Mouse (Mus musculus): Measurements from ENCODE around the gene Depdc1b. TPM values are rescaled to one million over a fixed set of nuclear protein-coding genes. Genes with fewer than 3 reads are reported as not detected.

Depdc1b gene
- polyA plus RNA-seq, 1 experiment: 0.82 TPM

DNA sequence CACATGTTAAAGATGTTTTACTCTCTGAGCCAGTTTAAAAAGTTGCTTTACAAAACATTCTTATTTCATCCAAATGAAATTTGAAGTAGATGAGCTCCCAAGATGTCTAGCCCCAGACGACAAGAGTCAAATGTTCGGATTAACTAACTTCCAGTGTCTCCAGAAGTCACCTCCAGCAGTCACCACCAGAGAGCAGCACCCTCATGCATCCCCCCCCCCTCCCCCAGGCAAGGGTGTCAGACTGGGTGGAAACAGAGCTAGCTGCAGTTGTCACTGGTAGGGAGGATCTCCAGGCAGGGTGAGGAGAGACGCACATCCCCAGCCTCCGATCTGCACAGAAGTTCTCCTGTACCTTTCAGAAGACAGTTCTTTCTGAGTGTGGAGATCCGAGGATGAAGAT lies 37.6 kb downstream of the Depdc1b start:
- H3K4me3 ChIP-seq (ENCODE audit: low read depth, low read length): no peak overlapping the region
- no peaks in the 10 kb centered on the region for H3K27me3 ChIP-seq (ENCODE audit: control insufficient read depth, insufficient read depth, low read length)
- TF ChIP-seq POLR2A (IDR thresholded peaks at IDR 0.05; ENCODE audit: low read depth, low read length) (no peak), CTCF (IDR thresholded peaks at IDR 0.05; ENCODE audit: extremely low read depth, insufficient read length, insufficient replicate concordance, low read depth, low read length) (no peak)
- no peak overlapping the region for H3K27ac ChIP-seq (ENCODE audit: insufficient read depth, low read depth, low read length)
- no peaks in the 10 kb centered on the region for H3K36me3 ChIP-seq (ENCODE audit: control insufficient read depth, insufficient read depth, low read length)
- H3K4me1 ChIP-seq (ENCODE audit: control insufficient read depth, insufficient read depth, insufficient read length, low read length): no peaks in the 10 kb centered on the region
- 91% methylated on average over 5 of the region's 5 CpGs for WGBS

DNA sequence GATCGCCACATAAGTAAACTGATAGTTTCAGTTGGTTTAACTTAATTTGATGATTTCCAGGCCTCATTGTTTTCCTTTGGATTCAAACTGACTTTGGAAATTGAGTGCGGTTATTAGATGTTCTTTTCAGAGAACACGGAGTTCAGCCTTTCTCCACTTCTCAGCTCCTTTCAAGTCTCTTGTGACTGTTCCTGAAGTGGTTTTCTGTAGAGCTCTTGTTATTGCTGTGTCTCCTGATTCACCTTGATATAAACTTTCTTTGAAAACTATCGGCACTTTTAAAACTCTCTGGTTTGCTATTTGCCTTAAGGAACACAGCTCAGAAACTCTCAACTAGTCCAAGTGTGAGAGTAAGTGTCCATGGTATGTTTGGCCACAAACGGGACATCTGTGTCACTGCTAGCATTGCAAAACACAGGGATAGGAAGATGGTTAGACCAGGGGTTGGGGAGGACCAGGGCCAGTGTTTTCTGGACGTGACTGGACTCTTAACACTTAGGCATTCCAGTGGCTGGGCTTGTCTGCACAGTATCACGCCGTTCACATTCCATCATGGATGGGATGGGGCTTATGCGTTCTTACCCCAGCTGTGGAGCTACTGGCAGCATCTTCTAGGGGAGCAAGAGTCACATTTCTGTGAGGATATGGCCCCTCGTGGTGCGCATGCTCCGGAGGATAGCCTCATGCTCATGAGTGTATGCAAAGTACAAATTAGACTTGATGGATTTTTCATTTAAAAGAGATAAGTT lies 38.8 kb downstream of the Depdc1b start:
- no peaks in the 10 kb centered on the region for H3K36me3 ChIP-seq (ENCODE audit: control insufficient read depth, insufficient read depth, low read length)
- H3K4me1 ChIP-seq (ENCODE audit: control insufficient read depth, insufficient read depth, insufficient read length, low read length): no peaks in the 10 kb centered on the region
- no peak overlapping the region for H3K4me3 ChIP-seq (ENCODE audit: low read depth, low read length)
- 85% methylated on average over 12 of the region's 12 CpGs for WGBS
- TF ChIP-seq POLR2A (IDR thresholded peaks at IDR 0.05; ENCODE audit: low read depth, low read length): no peak
- no peak for TF ChIP-seq CTCF (IDR thresholded peaks at IDR 0.05; ENCODE audit: extremely low read depth, insufficient read length, insufficient replicate concordance, low read depth, low read length)
- no peak overlapping the region for H3K27ac ChIP-seq (ENCODE audit: insufficient read depth, low read depth, low read length)
- H3K27me3 ChIP-seq (ENCODE audit: control insufficient read depth, insufficient read depth, low read length): no peaks in the 10 kb centered on the region

DNA sequence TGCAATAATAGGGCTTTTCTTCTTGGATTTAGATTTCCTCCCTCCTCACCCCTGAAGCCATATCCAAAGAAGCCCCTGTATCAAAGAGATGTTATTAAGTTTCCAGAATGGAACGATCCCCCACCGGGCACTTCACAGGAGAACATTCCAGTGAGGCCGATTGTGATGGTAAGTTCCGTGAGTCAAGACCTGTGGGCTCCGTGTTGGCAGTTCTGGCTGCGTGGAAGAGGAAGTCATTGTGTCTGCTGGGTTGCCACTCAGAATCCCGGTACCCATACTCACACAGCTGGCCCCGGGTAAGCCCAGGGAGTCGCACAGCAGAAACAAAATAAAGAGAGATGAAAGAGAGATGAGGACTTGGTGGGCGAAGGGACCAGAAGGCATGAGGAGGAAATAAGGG lies 41.2 kb downstream of the Depdc1b start:
- TF ChIP-seq POLR2A (IDR thresholded peaks at IDR 0.05; ENCODE audit: low read depth, low read length) (no peak), CTCF (IDR thresholded peaks at IDR 0.05; ENCODE audit: extremely low read depth, insufficient read length, insufficient replicate concordance, low read depth, low read length) (no peak)
- Histone ChIP-seq H3K4me3 (ENCODE audit: low read depth, low read length) (no peak overlapping the region), H3K27ac (ENCODE audit: insufficient read depth, low read depth, low read length) (no peak overlapping the region), H3K27me3 (ENCODE audit: control insufficient read depth, insufficient read depth, low read length) (no peaks in the 10 kb centered on the region), H3K36me3 (ENCODE audit: control insufficient read depth, insufficient read depth, low read length) (no peaks in the 10 kb centered on the region), H3K4me1 (ENCODE audit: control insufficient read depth, insufficient read depth, insufficient read length, low read length) (no peaks in the 10 kb centered on the region)
- WGBS: 91% methylated on average over 10 of the region's 10 CpGs

DNA sequence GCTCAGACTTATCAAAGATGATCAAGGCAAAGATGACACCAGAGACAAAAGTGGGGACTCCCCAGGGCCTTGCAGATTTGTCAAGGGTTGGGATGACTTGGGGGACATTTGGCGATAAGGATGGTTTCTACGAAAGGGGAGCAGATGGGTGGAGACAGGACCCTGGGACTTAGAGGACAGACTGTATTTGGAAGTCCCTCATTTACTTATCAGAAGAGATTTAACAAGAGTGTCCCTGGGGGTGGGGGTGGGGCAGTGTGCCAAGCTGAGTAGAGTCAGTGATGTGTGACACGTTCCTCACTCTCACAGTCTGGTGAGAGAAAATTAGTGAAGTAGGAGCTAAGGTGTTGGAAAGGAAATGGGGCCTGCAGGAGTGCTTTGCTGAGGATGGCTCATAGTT lies 42.1 kb downstream of the Depdc1b start:
- TF ChIP-seq CTCF (IDR thresholded peaks at IDR 0.05; ENCODE audit: extremely low read depth, insufficient read length, insufficient replicate concordance, low read depth, low read length) (no peak), POLR2A (IDR thresholded peaks at IDR 0.05; ENCODE audit: low read depth, low read length) (no peak)
- Histone ChIP-seq H3K27me3 (ENCODE audit: control insufficient read depth, insufficient read depth, low read length) (no peaks in the 10 kb centered on the region), H3K4me1 (ENCODE audit: control insufficient read depth, insufficient read depth, insufficient read length, low read length) (no peaks in the 10 kb centered on the region), H3K27ac (ENCODE audit: insufficient read depth, low read depth, low read length) (no peak overlapping the region), H3K36me3 (ENCODE audit: control insufficient read depth, insufficient read depth, low read length) (0 out of 2 replicates have a peak, but pooled peaks cover 1% of the 10 kb centered on the region), H3K4me3 (ENCODE audit: low read depth, low read length) (no peak overlapping the region)
- 90% methylated on average over 3 of the region's 3 CpGs for WGBS

DNA sequence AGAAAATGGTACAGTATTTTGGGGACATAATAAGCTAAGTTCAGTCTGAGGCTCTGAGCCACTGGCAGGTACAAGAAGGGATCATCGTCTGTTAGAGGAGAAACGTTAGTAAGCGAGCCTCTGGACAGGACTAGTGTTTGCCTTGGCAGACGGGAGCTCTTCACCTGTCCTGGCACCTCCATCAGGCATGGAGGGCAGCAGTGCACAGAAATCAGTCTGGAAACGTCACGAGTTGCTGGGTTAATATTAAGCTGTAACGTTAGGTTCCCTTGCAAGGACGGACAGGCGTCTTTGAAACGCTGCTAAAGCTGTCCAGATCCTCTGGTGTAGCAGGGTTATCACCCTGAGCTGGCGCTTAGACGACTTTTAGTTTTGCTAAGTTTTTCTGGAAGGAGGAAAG lies 51.4 kb downstream of the Depdc1b start:
- WGBS: 90% methylated on average over 12 of the region's 12 CpGs

DNA sequence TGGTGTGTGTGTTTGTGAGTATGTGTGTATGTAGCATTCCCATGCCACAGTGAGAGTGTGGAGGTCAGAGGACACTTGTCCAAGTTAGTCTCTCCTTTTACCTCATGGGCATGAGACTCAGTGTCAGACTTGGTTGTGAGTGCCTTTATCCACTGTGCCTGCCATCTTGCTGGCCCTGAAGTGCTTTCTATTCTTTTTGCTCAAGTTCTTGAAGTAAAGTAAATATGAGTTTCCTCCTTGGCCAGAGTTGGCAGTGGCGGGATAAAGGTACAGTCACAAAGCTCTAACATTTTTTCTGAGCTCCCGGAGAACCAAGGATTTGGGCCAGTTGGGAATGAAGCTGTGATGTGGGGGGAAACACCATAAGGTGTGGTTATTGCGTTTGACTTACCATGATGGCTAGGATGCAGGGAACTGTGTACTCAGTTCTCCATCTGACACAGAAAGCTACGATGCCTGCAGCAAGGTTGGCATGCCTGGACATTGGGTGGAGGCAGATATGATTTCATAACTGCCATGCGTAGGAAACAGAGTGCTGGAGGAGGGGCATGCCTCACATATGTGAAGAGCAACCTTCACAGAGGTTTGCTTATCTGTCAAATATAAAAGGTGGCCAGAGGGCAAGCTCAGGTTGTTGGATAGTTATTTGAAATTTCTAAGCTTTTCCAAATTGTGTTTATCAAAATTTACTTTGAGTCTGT lies 54.3 kb downstream of the Depdc1b start:
- H3K36me3 ChIP-seq (ENCODE audit: control insufficient read depth, insufficient read depth, low read length): no peaks in the 10 kb centered on the region; the same call in none of the 2 replicates
- no peak overlapping the region for H3K27ac ChIP-seq (ENCODE audit: insufficient read depth, low read depth, low read length)
- no peak overlapping the region for H3K4me3 ChIP-seq (ENCODE audit: low read depth, low read length)
- no peaks in the 10 kb centered on the region for H3K4me1 ChIP-seq (ENCODE audit: control insufficient read depth, insufficient read depth, insufficient read length, low read length)
- H3K27me3 ChIP-seq (ENCODE audit: control insufficient read depth, insufficient read depth, low read length): no peaks in the 10 kb centered on the region
- TF ChIP-seq CTCF (IDR thresholded peaks at IDR 0.05; ENCODE audit: extremely low read depth, insufficient read length, insufficient replicate concordance, low read depth, low read length) (no peak), POLR2A (IDR thresholded peaks at IDR 0.05; ENCODE audit: low read depth, low read length) (no peak)
- 88% methylated on average over 5 of the region's 5 CpGs for WGBS

More for the DNA sequence above, 51.4 kb downstream of the Depdc1b start:
- H3K4me1 ChIP-seq (ENCODE audit: control insufficient read depth, insufficient read depth, insufficient read length, low read length): no peaks in the 10 kb centered on the region
- H3K27ac ChIP-seq (ENCODE audit: insufficient read depth, low read depth, low read length): no peak overlapping the region
- H3K36me3 ChIP-seq (ENCODE audit: control insufficient read depth, insufficient read depth, low read length): peaks cover 3% of the 10 kb centered on the region; the same call in 1 of the 2 replicates
- H3K4me3 ChIP-seq (ENCODE audit: low read depth, low read length): no peak overlapping the region
- TF ChIP-seq POLR2A (IDR thresholded peaks at IDR 0.05; ENCODE audit: low read depth, low read length): no peak
- TF ChIP-seq CTCF (IDR thresholded peaks at IDR 0.05; ENCODE audit: extremely low read depth, insufficient read length, insufficient replicate concordance, low read depth, low read length): no peak
- no peaks in the 10 kb centered on the region for H3K27me3 ChIP-seq (ENCODE audit: control insufficient read depth, insufficient read depth, low read length)

DNA sequence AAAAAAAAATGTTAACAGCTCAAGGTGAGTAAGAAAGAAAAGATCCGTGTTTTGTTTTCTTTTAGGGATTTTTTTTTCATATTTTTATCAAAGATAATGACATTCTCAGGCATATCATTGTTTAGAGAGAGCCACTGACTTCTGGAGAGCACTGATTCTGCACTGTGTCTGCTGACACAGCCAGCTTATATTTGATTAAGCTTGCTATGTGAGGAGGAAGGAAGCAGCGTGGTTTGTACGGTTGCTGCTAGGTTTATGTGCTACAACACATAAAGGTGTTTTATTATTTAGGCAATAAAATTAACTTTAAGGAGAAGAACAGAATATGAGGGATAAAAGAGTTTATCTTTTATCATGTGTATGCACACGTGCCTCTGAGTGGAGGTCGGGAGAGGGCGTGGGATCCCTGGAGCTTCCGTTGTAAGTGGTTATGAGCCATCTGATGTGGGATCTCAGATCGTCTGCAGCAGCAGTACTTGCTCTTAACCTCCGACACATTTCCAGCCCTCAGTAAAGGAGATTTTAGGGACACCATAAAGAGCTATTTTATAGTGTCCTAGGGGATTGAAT lies 55.3 kb downstream of the Depdc1b start:
- Histone ChIP-seq H3K27me3 (ENCODE audit: control insufficient read depth, insufficient read depth, low read length) (no peaks in the 10 kb centered on the region), H3K4me1 (ENCODE audit: control insufficient read depth, insufficient read depth, insufficient read length, low read length) (no peaks in the 10 kb centered on the region), H3K36me3 (ENCODE audit: control insufficient read depth, insufficient read depth, low read length) (no peaks in the 10 kb centered on the region; the same call in none of the 2 replicates), H3K27ac (ENCODE audit: insufficient read depth, low read depth, low read length) (no peak overlapping the region), H3K4me3 (ENCODE audit: low read depth, low read length) (no peak overlapping the region)
- TF ChIP-seq POLR2A (IDR thresholded peaks at IDR 0.05; ENCODE audit: low read depth, low read length) (no peak), CTCF (IDR thresholded peaks at IDR 0.05; ENCODE audit: extremely low read depth, insufficient read length, insufficient replicate concordance, low read depth, low read length) (no peak)
- WGBS: 66% methylated on average over 9 of the region's 9 CpGs

All from small intestine, adult 2 months (tissue).